Mouse (Mus musculus): Measurements from ENCODE around the gene Cfap299.
A peak's percentile ranks its signal among the peaks of the same experiment; 100 is the strongest.

The Cfap299 gene

DNA sequence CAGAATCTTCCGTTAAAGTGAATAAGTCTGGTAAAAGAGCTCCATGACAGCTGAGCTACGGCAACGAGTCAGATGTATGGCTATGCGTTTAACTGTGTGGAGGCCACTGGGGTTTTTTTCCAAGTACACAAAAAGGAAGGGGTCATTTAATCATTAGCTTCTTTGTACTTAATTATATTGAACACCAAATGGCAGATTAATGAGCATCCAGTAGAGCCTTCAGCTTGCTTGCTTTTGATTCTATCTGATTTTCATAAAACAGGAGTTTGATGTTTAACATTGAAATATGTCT lies 47.6 kb downstream of the Cfap299 start:
- no peak for DNase-seq (ENCODE audit: low spot score)

DNA sequence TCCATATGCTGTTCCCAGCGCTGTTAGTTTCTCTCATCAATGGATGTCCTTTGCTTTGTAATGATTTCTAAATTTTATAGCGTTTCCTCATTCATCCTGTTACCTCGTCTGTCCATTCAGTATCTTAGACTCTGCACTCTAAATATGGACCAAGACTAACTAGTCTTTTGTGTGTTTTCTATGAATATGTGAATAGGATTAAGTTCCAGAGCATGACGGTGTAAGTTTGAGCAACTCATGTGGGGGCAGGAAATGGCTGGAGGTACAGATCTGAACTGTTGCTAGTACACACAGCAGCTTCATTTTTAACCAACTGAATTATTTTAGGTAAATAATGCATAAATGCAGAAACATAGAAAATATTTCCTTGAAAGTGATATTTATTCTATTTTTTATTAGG lies 51.3 kb downstream of the Cfap299 start:
- no peak for DNase-seq (ENCODE audit: low spot score)

DNA sequence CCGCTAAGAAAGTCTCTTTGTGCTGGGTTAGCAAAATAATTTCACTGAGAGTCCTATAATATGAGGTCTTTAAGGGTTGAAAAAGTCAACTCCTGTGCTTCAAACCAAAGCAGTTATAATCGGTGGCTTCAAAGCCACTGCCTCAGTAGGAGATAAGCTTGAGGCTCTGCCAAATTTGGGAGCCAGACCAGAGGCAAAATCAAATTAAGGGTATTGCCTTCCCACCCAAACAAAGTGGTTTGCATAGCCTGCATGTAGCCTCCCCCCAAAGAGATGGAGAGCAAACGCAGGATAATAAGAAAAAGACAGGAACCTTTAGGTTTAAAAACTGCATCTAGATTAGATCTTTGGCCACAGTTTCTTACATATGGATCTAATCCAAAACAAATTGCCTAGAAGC lies 58.0 kb downstream of the Cfap299 start:
- DNase-seq (ENCODE audit: low spot score) = no peak

DNA sequence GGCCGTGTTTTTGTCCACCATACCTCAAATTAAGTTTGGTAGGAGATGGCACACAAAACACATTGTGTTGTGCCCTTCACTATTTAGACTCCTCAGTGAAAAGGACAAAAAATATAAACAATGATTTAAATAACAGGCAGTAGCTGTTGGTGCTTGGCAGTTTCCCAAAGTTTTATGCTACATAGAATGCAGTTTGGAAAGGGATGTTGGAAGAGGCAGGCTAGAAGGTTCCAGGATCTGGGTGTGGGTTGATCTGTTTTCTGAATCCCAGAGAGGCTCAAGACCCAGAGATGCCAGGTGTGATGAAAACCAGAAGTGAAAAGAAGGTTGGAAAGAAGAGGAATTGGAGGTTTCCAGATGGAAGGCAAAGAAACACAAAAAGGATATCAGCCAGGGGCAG lies 73.1 kb downstream of the Cfap299 start:
- no peak for DNase-seq (ENCODE audit: low spot score)

DNA sequence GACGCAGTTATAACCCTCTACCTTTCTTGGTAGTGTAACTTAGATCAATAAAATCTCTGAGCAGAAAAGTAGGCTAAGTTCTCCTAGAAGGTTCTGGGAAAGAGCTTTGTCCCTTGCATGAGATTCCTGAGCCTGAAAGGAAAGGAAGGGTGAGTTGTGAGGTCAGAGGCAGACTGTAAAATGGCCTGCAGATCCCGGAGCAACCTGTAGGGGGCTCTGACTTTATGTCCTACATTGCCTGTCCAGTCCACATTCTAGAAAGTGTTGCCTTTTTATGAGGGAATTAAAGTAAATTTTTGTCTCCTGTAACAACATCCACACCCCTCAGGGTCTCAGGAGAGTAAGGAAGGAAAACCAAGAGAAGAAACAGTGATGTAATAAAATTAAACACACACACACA lies 81.0 kb downstream of the Cfap299 start:
- no peak for DNase-seq (ENCODE audit: low spot score)

DNA sequence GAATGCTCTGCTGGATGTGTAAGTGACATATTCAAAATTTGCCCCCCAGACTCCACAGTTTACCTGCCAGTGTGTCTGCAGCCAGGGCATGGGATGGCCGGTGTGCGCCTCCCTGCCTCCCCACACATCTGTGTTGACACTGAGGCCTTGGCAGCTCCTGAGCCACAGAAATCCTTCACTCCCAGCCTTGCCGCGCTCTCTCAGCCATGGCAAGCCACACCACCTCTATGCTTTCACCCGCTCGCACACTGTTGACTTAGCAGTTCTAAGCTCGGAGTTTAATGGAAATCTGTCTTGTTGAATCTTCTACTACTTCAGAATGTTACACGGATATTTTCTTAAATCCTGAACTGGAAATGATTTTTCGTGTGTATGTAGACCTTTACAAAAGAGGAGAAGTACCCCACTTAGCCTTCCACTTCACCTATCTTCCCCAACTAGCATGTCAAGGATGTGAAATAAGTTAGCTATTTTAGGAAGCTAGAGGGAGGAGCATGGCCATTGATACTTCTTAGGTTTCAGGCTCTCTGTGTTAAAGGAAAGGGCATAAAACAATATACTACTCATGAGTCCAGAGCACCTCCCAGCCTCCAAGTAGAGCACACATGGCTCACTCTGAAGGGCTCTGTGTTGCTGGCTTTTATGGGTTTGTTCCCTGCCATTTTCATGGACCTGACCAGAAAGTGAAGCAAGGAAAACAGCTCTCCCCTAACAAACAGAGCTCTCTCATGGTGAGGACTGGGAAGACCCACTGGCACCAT lies 87.5 kb downstream of the Cfap299 start:
- no peak for DNase-seq (ENCODE audit: low spot score)

DNA sequence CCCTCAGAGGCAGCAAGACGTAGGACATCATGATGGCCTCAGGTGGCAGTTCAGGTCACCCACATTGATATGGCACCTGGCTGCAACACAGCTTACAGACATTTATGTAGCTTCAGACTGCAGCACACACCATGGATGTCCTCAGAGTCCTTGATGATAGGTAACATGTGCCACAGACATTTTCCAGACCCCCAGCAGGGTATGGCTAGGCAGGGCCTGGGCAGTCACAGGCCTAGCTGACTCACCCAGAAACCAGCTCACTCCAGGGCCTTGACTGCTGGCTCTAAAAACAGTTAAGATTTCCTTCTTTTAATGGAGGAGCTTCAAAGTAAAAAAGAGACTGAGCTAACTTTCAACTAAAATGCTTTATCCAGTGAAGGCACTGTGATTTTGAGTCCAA lies 95.9 kb downstream of the Cfap299 start:
- DNase-seq (ENCODE audit: low spot score) = no peak

DNA sequence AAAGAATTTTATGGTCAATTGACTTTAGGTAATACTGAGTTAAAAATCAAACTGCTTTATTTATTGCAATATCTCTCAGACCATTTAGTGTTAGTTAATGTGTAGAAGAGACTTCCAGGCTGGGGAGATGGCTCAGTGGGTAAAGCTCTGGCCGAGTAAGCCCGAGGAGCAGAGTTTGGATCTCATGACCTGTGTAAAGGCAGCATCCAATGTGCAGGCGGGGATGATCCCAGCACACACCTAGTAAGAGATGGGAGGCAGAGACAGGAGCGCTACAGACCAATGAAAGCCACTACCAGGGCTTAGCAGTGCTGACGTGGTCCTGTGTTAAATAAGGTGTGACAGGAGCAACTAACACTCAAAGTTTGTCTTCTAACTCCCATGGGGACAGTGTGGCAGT lies 97.0 kb downstream of the Cfap299 start:
- DNase-seq (ENCODE audit: low spot score) = no peak

DNA sequence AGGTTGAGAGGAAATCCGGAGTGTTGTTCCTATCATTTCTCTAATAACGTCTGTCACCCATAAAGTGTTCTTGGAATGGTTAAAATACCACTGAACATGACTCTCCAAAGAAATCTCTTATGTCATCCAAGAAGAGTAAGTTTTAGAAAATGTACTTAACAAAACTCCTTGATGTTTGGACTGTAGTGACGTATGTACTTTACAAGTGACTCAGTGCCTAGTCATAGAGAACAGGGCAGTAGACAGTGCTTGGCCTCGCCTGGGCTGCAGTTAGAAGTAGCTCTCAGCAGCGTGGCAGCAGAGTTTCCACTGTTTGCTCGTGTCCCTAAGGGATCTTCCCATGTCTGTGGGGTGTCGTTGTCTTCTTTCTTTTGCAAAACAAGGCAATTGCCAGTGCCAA lies 101.0 kb downstream of the Cfap299 start:
- DNase-seq (ENCODE audit: low spot score) = peak; percentile 7

DNA sequence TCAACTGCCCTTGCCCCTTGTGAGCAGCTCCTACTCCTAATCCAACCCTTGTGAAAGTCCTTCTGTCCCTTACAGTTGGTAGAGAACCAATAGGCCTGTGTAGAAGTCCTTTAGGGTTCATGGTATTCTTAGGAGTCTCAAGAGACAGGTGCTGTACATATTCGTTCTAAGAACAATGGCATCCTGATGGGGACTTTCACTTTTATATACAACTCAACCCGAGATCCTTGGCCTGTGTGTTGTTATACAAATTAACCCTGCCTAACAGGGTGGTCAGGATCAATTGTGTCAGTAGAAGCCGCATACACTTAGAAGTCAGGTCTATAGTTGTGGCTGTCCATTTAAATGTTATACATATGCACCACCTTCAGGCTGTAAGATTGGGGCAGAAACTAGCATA lies 109.6 kb downstream of the Cfap299 start:
- no peak for DNase-seq (ENCODE audit: low spot score)

DNA sequence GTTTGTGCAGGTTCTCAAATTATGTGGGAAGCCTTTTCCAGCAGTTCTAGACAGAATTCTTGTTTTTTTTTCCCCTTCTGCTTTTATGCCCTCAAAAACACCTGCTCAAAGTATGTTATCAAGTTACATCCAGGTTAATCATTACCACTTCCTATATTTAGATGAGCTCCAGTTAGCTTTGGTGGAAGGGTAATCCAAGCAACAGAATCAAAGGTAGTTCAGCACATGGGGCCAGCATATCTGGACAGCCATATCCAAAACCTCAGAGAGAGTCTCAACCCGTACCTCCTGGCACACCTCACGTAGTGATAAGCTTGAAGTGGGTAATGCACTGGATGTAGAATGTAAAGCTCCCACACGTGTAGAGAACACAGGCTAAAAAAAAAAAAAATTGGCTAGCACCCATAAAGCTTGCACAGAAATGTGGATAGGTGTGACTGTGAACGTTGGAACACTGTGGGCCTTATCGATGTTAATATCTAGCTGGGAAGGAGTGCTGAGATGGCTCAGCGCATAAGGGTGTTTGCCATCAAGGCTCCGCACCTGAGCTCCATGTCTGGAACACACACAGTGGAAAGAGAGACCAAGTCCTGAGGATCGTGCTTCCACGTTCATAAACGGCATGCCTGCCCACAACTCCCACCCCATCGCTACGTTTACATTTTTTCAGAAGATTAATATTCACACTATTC lies 117.8 kb downstream of the Cfap299 start:
- no peak for DNase-seq (ENCODE audit: low spot score)

DNA sequence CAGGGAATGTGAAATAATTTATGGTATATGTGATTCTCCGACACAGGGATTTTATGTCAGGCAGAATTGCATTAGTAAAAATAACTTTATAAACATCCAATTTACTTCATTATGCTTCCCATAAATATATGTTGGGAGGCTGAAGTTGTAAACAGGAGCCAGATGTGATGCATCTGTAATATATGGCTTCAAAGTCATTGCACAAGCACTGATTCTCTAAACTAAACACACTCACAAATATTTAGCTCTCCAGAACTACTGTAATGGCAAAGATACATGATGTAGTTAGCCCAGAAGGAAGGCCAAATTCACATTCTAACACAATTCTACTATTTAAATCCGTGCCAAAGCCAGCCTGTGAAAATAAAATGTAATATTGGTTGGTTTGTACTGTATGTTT lies 120.8 kb downstream of the Cfap299 start:
- DNase-seq (ENCODE audit: low spot score) = no peak

DNA sequence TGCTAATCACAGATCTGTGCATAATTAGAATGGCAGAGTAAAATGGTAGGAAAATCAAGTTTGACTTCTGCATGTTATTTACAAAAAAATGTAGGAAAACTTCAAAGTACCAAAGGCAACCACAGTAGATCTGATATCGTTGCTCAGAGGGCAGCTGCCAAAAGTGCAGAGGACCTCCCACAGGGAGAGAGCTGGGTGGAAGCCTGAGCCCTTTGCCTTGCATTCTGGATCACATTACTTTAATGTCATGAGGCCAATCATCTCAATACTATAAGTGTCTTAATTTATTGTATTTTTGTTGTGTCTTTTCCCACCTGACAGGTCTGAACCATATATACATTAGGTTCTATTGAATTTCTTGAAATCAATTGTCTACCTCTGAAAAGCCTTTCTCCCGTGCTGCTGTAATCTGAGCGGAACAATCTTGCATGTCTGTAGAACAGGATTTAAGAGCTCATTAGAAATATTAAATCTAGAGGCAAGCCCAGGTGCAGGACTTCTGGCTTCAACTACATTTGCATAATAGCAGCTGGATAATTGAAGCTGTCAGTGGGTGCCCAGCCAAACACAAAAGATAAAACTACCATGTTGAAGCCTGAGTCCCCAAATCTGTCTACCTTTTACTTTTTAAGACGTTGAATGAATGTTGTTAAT lies 137.9 kb downstream of the Cfap299 start:
- DNase-seq (ENCODE audit: low spot score) = no peak

DNA sequence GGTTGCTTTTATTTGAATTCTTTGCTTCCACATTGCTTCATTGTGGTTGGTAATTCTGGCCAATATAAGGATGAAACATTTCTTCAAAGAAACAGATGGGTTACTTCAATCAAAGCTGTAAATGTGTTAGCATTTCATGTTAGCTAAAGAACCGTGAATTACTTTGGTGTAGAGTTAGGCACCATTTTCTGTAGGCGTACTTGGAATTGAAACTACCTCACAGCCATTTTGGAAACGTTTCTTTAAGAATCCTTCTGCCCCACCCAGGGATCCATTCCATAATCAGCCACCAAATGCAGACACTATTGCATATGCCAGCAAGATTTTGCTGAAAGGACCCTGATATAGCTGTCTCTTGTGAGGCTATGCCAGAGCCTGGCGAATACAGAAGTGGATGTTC lies 140.9 kb downstream of the Cfap299 start:
- no peak for DNase-seq (ENCODE audit: low spot score)

DNA sequence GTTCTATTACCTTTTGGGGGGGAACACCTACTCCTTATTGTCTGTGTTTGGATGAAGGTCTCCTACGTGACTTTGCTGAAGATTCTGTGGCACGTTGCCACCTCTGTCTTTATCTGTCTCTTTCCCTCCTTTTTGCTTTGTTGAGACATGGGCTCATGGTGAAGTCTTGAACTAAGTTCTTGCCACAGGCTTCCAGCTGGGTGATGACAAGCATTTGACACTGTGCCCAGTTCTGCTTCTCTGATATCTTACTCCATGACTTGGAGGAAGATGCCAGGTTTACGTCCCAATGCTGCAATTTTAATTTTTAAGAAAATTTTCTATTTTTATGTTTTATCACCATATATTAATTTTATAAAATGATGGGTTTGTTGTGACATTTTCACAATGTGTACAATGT lies 147.4 kb downstream of the Cfap299 start:
- DNase-seq (ENCODE audit: low spot score) = no peak

DNA sequence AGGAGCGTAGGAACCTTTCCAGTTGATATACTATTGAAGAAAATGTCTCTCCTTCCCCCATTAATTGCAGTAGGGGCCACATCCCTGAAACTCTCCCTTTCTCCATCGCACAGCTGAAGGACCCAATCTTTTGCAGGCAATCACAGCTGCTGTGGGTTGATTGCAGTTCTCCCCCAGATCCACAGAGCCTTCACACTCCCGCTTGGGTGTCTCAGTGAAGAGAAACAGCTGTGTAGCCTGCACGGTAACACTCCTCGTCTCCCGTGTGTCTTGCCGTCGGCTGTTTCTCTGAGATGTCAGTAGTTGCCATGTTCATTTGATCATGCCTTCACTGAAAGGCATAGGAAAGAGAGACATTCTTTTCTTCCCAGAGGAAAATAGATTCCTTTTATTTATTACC lies 148.2 kb downstream of the Cfap299 start:
- DNase-seq (ENCODE audit: low spot score) = peak; percentile 21

DNA sequence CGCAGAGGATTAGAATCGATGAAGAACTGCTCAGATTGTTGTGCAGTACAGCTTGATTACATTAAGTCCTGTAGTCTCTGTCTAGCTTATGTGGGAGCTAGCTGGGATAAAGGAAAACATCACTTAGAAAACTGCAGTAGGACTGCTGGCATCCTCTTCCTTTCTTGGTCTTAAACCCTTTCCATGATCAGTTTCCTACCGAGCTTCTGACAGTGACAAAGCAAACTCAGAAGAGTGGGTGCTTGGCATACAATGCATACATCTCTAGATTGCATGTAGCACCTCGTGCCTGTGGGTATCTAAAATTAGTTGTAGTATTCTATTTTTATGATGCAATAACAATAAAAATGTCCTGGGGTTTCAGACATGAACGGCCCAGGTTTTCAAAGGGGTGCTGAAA lies 154.4 kb downstream of the Cfap299 start:
- no peak for DNase-seq (ENCODE audit: low spot score)

DNA sequence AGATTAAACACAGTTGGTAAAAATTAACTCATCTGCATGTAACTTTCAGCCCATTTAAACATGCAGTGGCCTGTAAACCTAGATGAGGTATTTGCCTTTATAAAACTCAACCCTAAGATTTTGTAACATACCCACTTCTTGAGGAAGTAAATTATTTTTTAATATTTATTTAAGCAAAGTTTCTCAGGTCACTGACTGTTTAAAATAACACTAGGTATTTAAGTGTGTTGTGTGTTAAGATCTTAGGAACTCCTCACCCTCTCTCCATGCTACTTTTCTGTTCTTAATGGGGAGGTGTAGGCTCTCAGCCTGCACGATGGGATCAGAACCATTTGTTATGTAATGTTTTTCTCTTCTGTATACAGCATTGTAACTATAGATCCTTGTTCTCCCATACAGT lies 156.1 kb downstream of the Cfap299 start:
- DNase-seq (ENCODE audit: low spot score) = peak; percentile 6

DNA sequence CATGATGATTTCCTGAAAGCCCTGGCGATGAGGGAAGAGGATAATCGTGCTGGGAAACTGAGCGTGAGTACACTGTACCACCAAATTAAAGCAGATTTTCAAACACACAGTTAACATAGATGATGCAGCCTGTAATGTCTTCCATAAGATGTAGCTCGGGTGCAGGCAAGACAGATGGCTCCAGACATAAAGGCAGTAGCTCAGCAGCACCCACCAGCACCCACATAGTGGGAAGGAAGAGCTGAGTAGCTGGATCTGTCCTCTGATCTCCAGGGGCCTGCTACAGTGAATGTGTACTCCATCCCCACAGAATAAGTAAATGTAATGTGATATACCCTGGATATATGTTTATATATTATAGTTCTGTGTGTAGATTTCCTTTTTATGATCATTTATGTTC lies 169.2 kb downstream of the Cfap299 start:
- DNase-seq (ENCODE audit: low spot score) = no peak

DNA sequence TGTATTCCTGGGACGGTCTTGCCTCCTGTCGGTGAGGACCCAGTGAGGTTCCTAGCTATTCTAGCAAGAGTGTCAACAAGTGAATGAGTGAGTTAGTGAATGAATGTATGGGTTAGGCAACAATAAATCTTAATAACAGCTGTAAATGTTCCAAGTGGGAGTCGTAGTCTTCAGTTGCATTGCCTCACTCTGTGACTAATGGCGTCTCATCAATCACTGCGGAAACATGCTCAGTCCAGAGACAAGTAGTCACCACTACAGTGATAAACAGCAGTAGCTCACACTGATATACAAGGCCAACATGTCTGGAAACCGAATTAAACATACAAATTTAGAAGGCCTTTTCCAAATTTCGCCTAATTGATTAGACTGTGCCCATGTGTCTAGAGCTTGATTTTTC lies 187.1 kb downstream of the Cfap299 start:
- no peak for DNase-seq (ENCODE audit: low spot score)

DNA sequence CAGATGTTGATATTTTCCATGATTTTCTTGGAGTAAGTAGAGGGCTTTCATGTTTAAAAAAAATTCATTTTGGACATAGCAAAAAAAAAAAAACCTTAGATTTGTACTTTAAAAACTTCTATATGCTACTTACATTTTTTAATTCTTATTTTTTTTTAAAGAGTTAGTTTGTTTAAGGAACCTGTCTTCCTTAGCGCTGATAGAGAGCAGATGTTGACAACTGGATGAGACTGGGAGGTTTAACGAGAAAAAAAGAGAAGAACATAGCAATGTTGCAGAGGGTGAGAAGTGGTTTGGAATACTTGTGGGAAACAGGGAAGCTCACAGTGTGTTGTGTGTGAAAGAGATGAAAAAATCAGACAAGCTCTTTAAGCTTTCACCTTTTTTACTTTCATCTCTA lies 191.0 kb downstream of the Cfap299 start:
- DNase-seq (ENCODE audit: low spot score) = no peak

DNA sequence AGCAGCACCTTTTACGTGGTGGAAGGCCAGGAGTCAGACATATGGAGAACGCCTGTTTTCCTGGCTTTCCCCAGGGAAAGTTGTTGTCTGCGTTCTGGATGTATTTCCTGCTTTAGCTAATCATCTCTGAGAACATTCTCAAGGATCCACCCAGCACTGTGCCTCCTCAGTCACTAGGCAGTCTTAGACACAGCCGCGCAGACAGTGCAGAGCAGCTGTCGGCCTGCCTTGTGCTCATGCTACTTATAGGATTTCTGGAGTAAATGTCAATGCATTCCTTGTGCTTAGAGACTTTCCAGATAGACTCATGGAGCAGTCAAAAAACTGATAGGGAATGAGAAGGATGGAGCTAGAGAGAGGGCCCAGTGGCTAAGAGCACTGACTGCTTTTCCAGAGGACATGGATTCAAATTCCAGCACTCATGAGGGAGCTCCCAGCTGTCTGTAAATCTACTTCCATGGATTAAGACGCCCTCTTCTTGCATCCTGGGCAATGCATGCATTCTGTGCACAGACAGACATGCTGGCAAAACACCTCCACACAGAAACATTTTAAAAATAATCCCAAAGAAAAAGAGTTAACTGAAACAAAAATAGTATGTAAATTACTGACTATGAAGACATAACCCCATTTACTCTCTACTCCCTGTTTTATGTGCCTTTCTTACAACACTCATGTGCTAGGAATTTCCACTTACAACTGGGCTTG lies 193.3 kb downstream of the Cfap299 start:
- DNase-seq (ENCODE audit: low spot score) = no peak

DNA sequence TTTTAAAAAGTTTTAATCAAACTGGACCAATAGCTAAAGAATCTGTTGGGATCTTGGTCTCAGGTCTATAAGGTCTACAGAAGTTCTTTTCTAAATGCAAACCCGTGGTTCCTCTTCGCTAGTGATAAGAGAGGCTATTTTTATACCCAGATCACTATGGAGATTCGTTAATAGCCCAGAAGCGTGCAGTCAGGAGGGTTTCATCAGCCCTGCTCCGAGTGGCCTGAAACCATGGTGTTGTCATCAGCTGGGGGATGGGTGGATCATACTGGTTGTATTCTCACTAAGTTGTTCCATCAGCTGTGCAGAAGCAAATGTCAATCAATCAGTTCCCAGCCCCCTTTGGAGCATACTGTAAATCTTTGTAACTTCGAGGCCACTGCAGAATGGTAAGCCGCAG lies 193.9 kb downstream of the Cfap299 start:
- no peak for DNase-seq (ENCODE audit: low spot score)

Data from lung, postnatal 25 days (tissue).